Mouse (Mus musculus) hindbrain, embryonic 14.5 days (tissue): ENCODE measurements around the gene Gtpbp4. TPM values are rescaled to one million over a fixed set of nuclear protein-coding genes. Genes with fewer than 3 reads are reported as not detected.
"Not testable (repeated sequence)": the region's sequence is repeated elsewhere in the genome, so short reads cannot be mapped to it uniquely, and the experiment has no call there.

Source experiments
- ATAC-seq: fragments of 200-750 bp; cut with Nextera tagmentation; 2 replicates; pipeline ENCODE4 v1.8.0; 2017; ENCODE audit warnings: moderate number of reproducible peaks, mild to moderate bottlenecking, moderate TSS enrichment, moderate library complexity; ENCODE audit not compliant: low FRiP score
- DNase-seq: peaks from one replicate; pipeline ENCODE4 v3.0.0-alpha.2; 2015; ENCODE audit warnings: low spot score
- H3K27ac ChIP-seq: fragments of 300-500 bp; sonication (generic); 2 replicates; pipeline ENCODE4 v1.5.1; 2014; ENCODE audit warnings: mild to moderate bottlenecking, moderate library complexity
- H3K27me3 ChIP-seq: fragments of 300-500 bp; sonication (generic); 2 replicates; pipeline ENCODE4 v1.6.1; 2014; ENCODE audit warnings: mild to moderate bottlenecking, low read length, mixed read lengths; ENCODE audit not compliant: control insufficient read depth, insufficient read depth
- H3K36me3 ChIP-seq: fragments of 300-500 bp; sonication (generic); replicated peaks from 2 replicates; pipeline ENCODE4 v1.6.1; 2014; ENCODE audit not compliant: control insufficient read depth, insufficient read depth
- H3K4me1 ChIP-seq: fragments of 300-500 bp; sonication (generic); replicated peaks from 2 replicates; pipeline ENCODE4 v1.6.1; 2014; ENCODE audit warnings: antibody characterized with exemption, low read length, mixed read lengths; ENCODE audit not compliant: control insufficient read depth, insufficient read depth
- H3K4me2 ChIP-seq: fragments of 300-500 bp; sonication (generic); replicated peaks from 2 replicates; pipeline ENCODE4 v1.6.1; 2014; ENCODE audit warnings: mild to moderate bottlenecking, moderate library complexity
- H3K4me3 ChIP-seq: fragments of 300-500 bp; sonication (generic); replicated peaks from 2 replicates; pipeline ENCODE4 v1.5.1; 2014; ENCODE audit warnings: mild to moderate bottlenecking, low read length
- H3K9ac ChIP-seq: fragments of 300-500 bp; sonication (generic); 2 replicates; pipeline ENCODE4 v1.6.1; 2014
- H3K9me3 ChIP-seq: fragments of 300-500 bp; sonication (generic); 2 replicates; pipeline ENCODE4 v1.6.1; 2016; ENCODE audit warnings: low read length; ENCODE audit not compliant: control insufficient read depth
- WGBS: fragments of 180-500 bp; shearing (Covaris S2); extraction: QIAGEN DNeasy Blood & Tissue Kit; methylation state at CpG from one replicate; pipeline ENCODE4 v1.1.7; 2014; 5-methylcytosine and 5-hydroxymethylcytosine counted together
- polyA plus RNA-seq: library from polyadenylated mRNA; unstranded; fragments of >200 nt; fragmentation: Nextera tagmentation; extraction: Ambion mirVana; gene quantifications from 2 replicates; pipeline ENCODE4 v1.2.1, GENCODE M21; 2014

Gtpbp4 gene
- polyA plus RNA-seq, 1 experiment from 2014 or later, result 65.9 TPM

- Histone ChIP-seq H3K36me3 (no peaks in the 10 kb centered on the region), H3K9ac (no peak overlapping the region), H3K27ac (no peak overlapping the region), H3K9me3 (no peaks in the 10 kb centered on the region), H3K4me2 (no peak overlapping the region), H3K27me3 (no peaks in the 10 kb centered on the region), H3K4me1 (no peaks in the 10 kb centered on the region), H3K4me3 (no peak overlapping the region)
- ATAC-seq, result no peak
- 79% methylated on average over 4 of the region's 4 CpGs for WGBS
- DNase-seq, result no peak
Measured at GRCm38 (mm10) chr13:9019713-9020112, 23.8 kb upstream of the Gtpbp4 start.

- no peak overlapping the region for H3K27ac ChIP-seq
- no peak overlapping the region for H3K4me3 ChIP-seq
- H3K9me3 ChIP-seq, result no peaks in the 10 kb centered on the region
- WGBS, result 81% methylated on average over 2 of the region's 2 CpGs
- no peak overlapping the region for H3K4me2 ChIP-seq
- H3K27me3 ChIP-seq, result no peaks in the 10 kb centered on the region
- DNase-seq, result no peak
- ATAC-seq, result no peak
- no peaks in the 10 kb centered on the region for H3K36me3 ChIP-seq
- H3K9ac ChIP-seq, result no peak overlapping the region
- no peaks in the 10 kb centered on the region for H3K4me1 ChIP-seq
Measured at GRCm38 (mm10) chr13:9018974-9019587, 23.2 kb upstream of the Gtpbp4 start.

- H3K4me3 ChIP-seq, result no peak overlapping the region
- ATAC-seq, result no peak
- no peak overlapping the region for H3K4me2 ChIP-seq
- no peaks in the 10 kb centered on the region for H3K36me3 ChIP-seq
- no peak overlapping the region for H3K27ac ChIP-seq
- no peak overlapping the region for H3K9ac ChIP-seq
- DNase-seq, result no peak
- H3K4me1 ChIP-seq, result no peaks in the 10 kb centered on the region
- no peaks in the 10 kb centered on the region for H3K27me3 ChIP-seq
- WGBS, result 3% methylated on average over 8 of the region's 8 CpGs
- no peaks in the 10 kb centered on the region for H3K9me3 ChIP-seq
Measured at GRCm38 (mm10) chr13:9017190-9017589, 21.3 kb upstream of the Gtpbp4 start.

DNA sequence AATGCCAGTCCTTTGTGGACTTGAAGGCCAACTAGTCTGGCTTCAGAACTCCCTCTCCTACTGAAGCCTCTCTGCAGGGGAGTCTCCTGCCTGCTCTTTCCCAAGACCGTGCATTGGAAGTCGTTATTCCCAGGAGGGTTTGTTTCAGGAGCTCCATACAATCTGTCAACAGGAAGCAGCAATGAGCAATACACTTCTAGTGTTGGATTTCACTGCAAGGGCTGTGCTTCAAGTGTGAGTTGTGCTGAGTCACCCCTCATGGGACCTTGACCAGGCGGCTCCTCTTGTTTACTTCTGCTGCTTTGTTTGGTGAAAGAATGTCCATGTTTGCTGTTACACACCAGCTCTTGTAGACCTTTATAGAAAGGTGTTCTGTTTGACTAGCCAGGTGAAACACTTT lies 18.5 kb upstream of the Gtpbp4 start:
- whole genome bisulfite sequencing, result 37% methylated on average over 3 of the region's 3 CpGs
- no peaks in the 10 kb centered on the region for H3K36me3 ChIP-seq

DNA sequence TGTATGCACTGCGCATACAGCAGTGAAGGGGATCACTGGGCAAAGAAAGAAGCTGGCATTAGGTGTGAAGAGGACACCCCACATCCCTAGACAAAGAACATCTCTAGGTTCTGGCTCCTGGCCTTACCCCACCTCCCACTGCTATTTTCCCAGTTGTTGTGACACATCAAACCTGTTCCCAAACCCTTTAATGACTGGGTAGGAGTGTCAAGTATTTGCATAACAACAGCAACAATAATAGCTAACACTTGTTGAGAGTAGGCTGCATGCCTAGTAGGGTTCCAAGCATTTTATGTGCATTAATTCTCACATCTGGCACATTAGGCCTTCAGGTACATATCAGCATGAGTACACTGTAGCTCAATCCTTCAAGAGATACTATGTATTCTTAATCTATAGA lies 17.6 kb upstream of the Gtpbp4 start:
- Histone ChIP-seq H3K4me1 (no peaks in the 10 kb centered on the region), H3K27ac (no peak overlapping the region), H3K4me3 (no peak overlapping the region), H3K4me2 (no peak overlapping the region), H3K9me3 (no peaks in the 10 kb centered on the region), H3K27me3 (no peaks in the 10 kb centered on the region), H3K9ac (no peak overlapping the region), H3K36me3 (no peaks in the 10 kb centered on the region)
- no peak for DNase-seq
- no peak for ATAC-seq
- 61% methylated on average over 1 of the region's 1 CpGs for WGBS

More for the DNA sequence above, 18.5 kb upstream of the Gtpbp4 start:
- H3K27ac ChIP-seq, result no peak overlapping the region
- no peaks in the 10 kb centered on the region for H3K27me3 ChIP-seq
- no peak overlapping the region for H3K4me2 ChIP-seq
- no peak overlapping the region for H3K9ac ChIP-seq
- no peak overlapping the region for H3K4me3 ChIP-seq
- no peaks in the 10 kb centered on the region for H3K9me3 ChIP-seq
- no peak for ATAC-seq
- no peak for DNase-seq
- no peaks in the 10 kb centered on the region for H3K4me1 ChIP-seq

DNA sequence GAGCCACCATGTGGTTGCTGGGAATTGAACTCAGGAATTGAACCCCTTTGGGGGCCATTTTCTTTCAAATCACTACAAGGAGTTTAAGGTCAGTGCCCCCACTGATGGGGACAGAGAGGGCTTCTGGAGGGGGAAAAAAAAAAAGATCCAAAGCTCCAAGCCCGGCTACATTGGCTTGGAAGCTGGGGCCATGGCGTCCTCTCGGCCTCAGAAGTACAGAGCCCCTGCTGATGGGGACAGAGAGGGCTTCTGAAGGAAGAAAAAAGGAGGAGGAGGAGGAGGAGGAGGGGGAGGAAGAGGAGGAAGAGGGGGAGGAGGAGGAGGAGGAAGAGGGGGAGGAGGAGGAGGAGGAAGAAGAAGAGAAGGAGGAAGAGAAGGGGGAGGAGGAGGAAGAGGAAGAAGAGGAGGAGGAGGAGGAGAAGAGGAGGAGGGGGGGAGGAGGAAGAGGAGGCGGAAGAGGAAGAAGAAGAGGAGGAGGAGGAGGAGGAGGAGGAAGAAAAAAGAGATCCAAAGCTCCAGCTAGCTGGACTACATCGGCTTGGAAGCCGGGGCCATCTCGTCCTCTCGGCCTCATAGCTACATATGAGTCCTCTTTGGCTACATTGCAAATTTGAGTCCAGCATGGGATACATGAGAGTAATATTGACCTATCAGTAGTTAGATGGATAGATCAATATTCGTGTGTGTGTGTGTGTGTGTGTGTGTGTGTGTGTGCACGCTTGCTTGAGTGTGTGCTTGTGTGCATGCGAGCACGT lies 15.9 kb upstream of the Gtpbp4 start:
- Histone ChIP-seq H3K27ac (no peak overlapping the region), H3K4me3 (no peak overlapping the region), H3K27me3 (no peaks in the 10 kb centered on the region), H3K9me3 (no peaks in the 10 kb centered on the region), H3K9ac (no peak overlapping the region), H3K36me3 (no peaks in the 10 kb centered on the region), H3K4me1 (no peaks in the 10 kb centered on the region), H3K4me2 (no peak overlapping the region)
- DNase-seq, result peak; percentile 62
- 60% methylated on average over 12 of the region's 12 CpGs for WGBS
- ATAC-seq, result no peak

DNA sequence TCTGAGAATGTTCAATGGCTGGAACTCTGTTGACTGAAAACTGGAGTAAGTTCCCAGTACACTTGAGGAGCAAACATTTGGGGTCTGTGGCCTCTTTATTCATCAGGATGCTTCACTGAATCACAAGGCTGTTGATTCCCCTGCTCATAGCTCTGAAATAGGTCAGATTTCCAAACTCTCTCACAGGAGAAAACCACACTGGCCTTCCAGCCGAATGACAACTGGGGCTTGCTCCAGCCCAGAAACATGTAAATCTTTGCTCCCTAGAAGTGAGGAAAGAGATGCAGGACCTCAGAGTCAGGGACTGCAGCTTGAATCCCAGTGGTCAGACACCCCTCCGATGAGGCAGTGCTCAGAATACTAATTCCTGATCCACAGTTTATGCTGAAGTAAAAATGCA lies 7.4 kb upstream of the Gtpbp4 start:
- WGBS, result 72% methylated on average over 2 of the region's 2 CpGs
- DNase-seq (no peak), ATAC-seq (no peak)
- Histone ChIP-seq H3K9me3 (no peaks in the 10 kb centered on the region), H3K27ac (no peak overlapping the region), H3K36me3 (no peaks in the 10 kb centered on the region), H3K4me3 (no peak overlapping the region), H3K4me2 (no peak overlapping the region), H3K27me3 (no peaks in the 10 kb centered on the region), H3K9ac (no peak overlapping the region), H3K4me1 (no peaks in the 10 kb centered on the region)

DNA sequence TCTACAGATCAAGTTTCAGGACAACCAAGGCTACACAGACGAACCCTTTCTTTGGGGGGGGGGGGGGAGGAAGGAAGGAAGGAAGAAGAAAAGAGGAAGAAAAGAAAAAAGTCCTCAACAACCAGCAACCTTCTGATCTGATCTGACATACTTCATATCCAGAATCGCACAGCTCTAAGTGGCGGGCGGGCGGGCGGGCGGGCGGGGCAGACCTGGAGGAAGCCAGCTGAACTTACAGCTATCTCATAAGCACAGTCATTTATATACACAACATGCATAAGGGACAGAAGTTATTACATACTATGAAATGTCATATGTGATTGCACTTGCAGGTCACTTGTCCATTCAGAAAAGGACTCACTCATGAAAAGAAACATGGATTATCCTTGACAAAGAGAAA lies 3.6 kb upstream of the Gtpbp4 start:
- Histone ChIP-seq H3K27me3 (no peaks in the 10 kb centered on the region), H3K4me2 (no peak overlapping the region), H3K9me3 (no peaks in the 10 kb centered on the region), H3K36me3 (no peaks in the 10 kb centered on the region), H3K4me1 (peaks cover 7% of the 10 kb centered on the region; the same call in 1 of the 2 replicates), H3K9ac (no peak overlapping the region), H3K4me3 (no peak overlapping the region), H3K27ac (no peak overlapping the region)
- ATAC-seq, result no peak
- DNase-seq, result no peak
- 100% methylated on average over 7 of the region's 8 CpGs for WGBS

DNA sequence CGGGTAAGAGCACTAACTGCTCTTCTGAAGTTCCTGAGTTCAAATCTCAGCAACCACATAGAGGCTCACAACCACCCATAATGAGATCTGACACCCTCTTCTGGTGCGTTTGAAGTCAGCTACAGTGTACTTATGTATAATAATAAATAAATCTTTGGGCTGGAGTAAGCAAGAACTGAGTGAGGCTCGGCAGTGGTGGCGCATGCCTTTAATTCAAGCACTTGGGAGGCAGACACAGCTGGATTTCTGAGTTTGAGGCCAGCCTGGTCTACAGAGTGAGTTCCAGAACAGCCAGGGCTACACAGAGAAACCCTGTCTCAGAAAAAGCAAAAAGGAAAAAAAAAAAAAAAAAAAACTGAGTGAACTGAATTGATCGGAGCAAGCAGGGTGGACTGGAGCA lies 1.3 kb upstream of the Gtpbp4 start:
- not testable (repeated sequence) for H3K9ac ChIP-seq, H3K27me3 ChIP-seq, H3K9me3 ChIP-seq, H3K4me3 ChIP-seq, DNase-seq, ATAC-seq, H3K4me2 ChIP-seq, H3K27ac ChIP-seq, H3K36me3 ChIP-seq
- H3K4me1 ChIP-seq, result peaks cover 11% of the 10 kb centered on the region; the same call in 1 of the 2 replicates
- WGBS, result 88% methylated on average over 5 of the region's 5 CpGs
